Mouse (Mus musculus) cerebellum, adult 8-10 months (tissue): ENCODE measurements around the gene Zfp287.
A peak's percentile ranks its signal among the peaks of the same experiment; 100 is the strongest.
"Not testable (repeated sequence)": the region's sequence is repeated elsewhere in the genome, so short reads cannot be mapped to it uniquely, and the experiment has no call there.

ENCODE experiments used
- DNase-seq: peaks from one replicate; pipeline ENCODE4 v3.0.0; 2022

The Zfp287 gene

DNA sequence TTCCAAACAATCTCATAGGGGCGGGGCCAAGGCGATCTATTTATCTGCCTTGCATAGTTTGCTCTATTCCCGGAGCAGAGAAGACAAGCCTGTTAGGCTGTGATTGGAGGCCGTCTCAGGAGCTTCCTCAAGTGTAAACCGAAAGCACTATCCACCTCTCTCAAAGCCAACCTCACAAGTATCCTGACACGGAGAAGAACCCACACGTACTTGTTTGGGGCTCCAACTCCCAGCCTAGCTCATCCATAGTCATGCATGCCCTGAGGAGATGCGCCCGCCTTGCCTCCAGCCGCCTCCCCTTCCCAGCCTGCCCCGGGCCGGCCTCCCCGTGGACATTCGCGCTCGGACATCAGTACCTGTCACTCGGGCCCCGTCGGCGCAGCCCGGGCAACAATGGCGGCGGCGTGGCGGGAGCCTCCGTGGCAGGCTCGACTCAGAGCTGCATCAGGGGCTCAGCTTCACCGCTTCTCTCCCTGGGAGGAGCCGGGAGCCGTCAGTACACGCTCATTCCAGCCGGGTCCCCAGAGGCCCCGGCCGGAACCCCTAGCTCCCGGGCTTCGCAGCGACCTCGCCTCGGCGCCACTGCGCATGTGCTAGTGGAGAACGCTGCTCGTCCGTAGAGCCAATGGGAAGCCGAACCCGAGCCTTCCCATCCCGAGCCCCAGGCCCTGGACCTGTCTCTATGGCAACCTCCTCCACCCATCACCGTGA is at the start of gene Zfp287:
Gene Zfp287 (minus strand): TSS at position 595 of the 711 bp plus-strand sequence.
- DNase-seq, result peak; percentile 92

DNA sequence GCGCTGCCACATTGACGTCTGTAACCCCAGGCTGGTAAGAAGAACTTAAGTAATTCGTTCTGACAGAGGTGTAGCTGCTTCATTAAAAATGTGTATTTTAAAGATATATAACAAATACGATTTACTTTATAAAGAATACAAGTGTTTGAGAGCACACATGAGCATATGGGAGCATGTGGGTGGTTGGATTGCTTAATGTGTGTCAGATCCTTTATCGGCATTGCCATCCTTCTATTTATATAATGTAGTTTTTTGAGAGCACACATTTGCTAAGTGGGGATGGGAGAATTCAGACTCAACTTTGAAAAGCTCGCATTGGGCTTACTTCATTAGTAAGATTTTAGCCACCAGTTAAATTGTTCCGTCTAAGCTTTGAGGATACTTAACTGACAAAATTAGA is 44.8 kb upstream of the Zfp287 start:
- no peak for DNase-seq

DNA sequence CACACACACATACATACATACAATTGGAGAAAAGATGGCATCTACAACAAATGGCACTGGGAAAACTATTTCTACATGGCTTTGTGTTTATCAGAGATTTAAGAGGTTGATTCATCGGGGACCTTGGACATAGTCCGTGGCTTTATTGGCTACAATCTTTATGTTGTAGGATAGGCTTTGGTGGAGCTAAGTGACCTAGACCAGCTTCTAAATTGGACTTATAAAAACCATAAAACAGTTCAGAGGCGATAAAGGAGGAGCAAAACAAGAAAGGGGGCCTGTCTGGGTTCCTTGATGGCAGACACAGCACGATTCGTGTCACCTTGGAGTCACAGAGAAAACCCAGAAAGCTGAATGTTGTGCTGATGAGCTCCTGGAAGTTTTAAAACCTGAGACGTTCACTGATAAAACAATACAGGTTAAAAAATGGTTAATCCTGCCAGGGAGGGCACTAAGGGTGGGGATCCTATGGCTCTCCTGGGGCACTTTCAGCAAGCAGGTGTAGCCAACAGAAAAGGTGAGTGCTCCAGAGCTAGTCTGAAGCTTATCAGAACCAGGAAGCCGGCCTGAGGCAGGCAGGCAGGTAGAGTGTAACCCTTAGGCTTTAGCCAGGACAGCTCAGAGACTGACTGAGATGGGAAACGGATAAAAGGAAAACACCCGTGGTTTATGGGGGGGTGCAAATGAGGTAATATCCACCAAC is 29.2 kb upstream of the Zfp287 start:
- DNase-seq, result no peak

DNA sequence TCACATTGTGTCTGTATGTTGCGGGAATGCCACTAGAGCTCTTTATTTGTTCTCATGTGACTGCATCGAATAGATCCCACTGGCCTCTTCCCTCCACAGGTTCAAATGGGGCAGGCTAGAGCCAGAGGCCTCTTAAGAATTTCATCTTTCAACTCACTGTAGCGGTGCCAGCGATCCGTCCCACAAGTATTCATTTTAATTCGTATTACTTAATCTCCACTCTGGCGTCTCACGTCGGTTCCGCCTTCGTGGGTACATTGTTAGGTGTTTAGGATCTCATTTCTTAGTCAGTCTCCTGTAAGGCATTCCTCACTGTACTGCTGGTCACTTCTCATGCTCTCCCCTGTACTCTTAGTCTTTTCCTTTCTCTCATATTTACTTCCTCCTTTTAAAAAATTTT is 26.8 kb upstream of the Zfp287 start:
- DNase-seq, result no peak

DNA sequence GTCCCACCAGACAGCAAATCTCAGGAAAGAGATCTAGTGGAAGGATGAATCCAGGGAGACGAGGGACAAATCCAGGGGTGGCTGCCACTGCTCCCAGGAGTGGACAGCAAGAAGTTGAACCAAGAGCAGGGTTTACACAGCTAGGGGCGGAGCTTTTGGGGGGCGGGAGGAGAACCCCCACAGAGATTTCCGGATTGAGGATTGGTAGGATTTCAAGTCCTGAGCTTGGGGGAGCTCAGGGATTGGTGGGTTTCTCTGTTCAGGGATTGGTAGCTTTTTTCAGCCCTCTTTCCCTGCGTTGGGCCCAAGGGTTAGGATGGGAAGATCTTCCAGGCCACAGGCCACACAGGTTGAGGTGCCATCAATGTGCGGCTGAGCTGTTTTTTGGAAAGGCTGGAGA is 26.2 kb upstream of the Zfp287 start:
- no peak for DNase-seq

DNA sequence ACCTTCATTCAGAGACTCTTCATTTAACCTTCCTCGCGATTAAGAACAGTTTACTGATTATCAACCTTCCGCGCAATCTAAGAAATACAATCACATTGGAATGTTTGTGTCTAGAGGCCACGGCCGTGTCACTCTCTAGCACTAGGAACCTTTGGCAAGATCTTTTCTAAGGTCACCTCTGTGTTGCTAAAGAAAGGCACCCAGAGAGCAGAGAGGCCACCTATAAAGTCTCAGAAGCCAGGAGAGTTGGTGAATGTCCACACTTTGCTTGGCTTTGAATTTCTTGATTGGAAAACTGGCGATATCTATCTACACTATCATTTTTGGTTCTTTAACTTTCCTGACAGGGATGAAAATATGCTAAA is 25.4 kb upstream of the Zfp287 start:
- no peak for DNase-seq

DNA sequence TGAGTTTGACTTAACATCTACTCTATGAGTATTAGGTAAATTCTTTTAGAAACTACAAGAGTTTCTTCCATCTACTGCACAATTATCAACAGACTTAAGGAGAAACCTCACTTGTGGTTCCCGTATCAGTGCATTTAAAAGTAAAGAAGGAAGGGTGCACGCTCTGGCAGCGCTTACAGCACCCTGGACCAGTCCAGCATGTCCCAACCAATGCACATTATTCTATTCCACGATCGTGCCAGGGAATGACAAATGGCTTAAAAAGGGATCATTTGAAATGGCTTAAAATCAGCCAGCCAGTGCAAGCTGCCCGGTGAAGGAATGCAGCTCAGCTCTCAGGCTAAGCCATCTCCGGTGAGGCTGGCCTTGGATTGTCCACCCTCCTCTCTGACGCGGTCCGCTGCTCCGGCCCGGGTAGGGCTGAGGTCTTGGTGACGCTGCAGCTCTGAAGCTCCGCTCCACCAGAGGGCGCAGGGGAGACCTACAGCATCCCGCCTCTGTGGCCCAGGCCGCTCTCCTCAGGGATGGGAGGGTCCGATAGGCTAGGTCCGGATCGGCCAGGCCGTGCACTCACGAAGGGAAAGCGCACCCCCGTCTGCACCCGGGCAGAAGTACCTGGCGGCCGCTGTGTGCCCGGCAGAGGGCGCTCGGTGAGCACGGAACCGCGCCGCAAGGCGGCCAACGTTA is 24.9 kb upstream of the Zfp287 start:
- DNase-seq, result peak; percentile 99

DNA sequence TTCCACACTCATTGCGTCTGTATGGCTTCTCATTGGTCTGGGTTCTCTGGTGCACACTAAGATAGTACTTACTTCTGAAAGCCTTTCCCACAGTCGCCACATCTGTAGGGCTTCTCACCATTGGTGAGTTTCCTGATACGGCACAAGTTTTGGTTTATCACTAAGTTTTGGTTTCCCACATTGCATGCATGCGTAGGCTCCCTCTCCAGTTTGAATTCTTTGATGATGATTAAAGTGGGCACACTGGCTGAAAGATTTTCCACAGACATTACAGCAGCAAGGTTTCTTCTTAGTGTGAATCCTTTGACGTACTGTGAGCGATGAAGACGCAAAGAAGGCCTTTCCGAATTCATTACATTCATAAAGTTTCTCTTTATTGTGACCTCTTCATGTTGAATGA is 21.1 kb upstream of the Zfp287 start, which contains the start of gene Gm10428:
Gene Gm10428 (plus strand): TSS at position 321 of the 400 bp plus-strand sequence.
- DNase-seq, result no peak

DNA sequence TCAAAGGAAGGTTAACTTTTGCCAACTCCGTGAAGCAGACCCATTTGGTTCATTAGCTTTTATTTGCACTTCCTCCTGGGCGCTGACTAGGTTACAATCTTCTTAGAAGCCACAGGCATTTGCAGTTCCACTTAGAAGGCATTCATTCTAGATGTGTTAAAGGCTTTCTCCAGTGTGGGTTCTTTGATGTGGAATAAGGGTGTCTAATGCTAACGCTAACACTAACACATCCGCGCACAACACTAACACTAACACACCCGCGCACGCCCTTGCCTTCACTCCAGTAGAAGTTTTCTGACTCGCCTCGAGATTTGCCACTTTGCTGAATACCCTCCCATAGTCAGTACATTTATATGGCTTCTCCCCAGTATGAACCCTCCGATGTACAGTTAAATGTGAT is 20.5 kb upstream of the Zfp287 start:
- no peak for DNase-seq

DNA sequence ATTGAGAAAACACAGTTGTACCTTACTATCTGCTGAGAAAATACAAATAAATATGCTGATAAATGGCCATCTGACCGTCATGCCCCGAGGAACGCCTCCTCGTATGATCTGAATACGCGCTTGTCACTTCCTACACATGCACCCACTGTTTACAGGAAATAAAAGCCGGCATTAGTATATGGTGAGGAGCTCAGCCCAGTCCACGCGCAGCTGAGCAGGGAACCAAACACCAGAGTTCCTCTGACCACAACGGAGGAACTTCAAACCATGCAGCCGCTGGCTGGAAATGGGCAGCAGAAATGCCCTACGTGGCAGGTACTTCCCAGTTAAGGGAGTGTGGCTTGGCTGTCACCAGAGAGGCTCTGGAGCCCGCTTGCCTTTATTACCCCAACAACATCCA is 17.7 kb upstream of the Zfp287 start:
- DNase-seq, result not testable (repeated sequence)

DNA sequence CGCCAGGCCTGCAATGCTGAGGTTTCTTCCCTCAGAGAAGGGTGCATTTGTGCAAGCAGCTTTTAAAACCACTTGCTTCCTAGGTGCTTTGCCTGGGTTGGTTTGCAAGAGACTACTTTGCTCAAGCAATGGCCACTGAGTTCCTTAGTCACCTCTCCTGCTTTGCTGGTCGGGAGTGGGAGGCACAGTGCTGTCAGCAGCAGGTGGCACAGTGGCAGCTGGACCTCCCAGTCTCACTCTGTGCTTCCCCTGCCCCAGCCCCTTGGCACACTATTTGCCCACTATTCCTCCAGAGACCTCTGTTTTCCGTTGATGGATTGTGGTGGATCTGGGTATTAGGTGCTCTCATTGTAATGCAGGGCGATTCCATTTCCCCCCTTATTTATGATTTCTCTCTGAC is 16.4 kb upstream of the Zfp287 start:
- DNase-seq, result no peak

DNA sequence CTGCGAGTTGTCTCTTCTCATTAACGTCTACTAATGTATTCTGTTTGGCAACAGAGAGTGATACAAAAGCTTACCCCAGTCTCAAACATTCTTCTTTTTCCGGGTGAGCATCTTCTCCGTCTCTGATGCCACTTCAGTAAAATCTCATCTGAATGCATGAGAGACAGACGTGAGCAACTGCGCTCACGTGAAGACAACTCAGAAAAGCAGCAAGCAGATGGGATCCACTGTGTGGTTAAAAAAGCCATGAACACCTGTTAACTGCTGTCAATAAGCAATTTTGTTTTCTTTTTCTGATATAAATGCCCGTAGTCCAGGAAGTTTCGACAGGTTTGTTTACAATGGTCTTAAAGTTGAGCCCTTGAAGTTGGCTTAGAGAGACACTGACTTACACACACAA is 15.5 kb upstream of the Zfp287 start:
- DNase-seq, result no peak

DNA sequence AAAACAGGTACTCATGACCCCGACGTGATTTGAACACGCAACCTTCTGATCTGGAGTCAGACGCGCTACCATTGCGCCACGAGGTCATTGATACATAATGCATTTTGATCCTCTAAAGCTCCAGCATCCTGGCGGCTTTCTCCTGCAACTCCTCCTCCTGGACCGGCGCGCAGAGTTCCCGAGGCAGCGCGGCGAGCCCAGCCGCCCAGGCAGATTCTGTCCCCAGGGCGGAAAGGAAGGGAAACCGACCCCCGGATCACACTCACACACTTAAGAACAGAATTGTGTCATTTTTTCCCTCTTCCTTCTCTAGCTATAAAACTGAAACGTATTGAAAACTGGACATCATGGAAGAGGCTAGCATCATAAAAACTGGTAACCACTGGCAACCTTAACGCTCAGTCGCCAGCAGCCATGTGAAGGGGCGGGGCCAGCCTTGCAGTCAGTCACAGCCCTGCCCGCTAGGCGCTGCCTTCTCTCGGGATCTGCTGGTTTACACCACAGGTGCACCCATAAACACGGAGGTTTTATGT is 14.4 kb upstream of the Zfp287 start:
- peak; percentile 87 for DNase-seq

DNA sequence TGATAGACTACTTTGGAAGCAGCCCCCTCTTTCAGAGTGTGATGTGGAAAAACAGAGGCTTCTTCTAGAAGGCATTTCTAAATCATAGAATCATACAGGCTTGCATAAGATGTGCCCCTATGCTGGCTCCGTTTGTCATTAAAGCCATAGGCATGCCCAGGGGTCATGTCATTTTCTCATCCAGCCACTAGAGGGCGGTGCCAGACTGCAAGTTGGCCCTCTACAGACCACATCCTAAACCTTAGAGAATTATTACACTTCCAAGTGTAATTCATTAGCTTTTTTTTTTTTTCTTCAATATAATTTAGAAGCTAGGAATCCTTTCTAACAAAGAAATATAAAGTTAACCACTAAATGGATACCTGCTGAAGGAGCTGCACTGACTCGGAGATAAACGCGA is 12.4 kb upstream of the Zfp287 start:
- peak; percentile 69 for DNase-seq

DNA sequence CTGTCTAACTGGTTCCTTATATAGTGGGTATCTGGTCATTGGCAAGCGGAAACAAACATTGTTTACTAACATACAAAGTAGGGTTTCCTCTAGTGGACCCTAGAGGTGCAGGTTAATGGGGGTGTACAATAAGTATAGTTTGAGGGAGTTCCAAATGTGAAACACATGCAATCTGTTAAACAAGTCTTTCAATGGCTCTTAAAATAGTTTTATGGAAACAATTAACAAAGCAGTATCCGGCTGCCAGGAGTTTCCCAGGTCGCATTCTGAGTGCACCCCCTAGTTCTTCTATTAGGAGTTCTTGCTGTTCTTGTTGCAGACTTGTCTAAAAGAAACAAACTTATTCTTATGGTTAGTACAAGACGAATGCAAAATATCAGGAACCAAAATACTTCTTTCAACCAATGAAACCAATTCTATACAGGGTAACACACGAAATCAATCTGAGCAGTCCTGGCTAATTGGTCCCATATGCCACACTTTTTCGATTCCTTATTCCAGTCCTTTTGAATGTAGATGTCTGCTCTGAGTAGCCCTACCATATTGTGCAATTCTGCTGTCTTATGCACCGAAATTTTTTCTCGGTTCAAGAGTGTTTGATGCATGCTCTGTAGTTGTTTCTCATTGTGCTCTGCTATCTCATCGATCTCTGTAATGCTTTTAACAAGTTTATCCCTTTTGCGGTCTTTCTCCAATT is 10.7 kb upstream of the Zfp287 start:
- DNase-seq, result no peak

DNA sequence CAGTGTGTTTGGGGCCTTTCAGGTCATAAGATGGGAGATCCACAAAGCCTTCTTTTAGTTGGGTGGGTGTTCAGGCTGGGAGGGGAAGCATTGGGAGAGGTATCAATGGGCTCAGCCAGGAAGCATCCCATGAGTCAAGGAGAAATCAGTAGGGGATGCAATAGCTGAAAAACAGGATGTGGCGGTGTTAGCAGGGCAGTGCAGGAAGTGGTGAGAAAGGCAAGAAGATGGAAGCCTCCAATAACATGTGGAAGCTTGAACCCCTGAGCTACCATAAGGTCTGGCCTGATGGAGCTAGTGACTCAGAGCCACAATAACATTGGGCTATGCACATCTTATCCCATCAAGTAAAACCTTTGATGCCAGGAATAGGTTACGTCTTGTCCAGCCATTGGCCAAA is 9.5 kb upstream of the Zfp287 start:
- no peak for DNase-seq

DNA sequence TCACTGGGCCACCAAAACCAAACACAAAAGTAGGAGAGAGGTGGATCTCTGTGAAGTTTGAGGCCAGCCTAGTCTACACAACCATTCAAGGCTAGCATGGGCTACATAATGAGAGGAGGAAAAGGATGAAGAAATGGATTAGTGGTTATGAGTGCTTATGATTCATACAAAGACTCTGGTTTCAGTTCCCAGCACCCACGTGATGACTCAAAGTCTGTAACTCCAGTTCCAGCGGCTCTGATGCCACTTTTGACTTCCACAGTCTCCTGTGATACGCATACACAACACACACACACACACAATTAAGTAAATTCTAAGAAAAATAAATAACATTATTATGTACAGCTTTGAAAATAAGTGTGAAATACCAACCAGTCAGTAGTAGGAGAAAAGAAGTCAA is 960 bp upstream of the Zfp287 start:
- DNase-seq, result no peak

DNA sequence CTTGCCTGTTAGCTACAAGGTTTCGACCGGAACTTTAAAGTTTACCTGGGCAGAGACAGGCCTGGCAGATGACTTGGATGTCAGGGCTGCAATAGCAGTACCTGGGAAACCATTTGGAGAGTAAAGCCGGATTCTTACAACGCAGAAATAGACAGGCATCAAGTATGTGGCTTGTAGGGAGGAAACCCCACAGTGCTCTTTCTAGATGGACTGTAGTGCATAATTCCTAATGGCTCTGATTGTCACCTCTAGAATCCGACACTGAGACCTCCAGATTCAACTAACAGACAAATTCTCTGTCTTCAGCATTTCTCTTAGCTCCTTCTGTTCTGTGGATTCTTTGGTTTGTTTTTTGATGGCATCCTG is 300 bp upstream of the Zfp287 start:
- DNase-seq, result no peak

DNA sequence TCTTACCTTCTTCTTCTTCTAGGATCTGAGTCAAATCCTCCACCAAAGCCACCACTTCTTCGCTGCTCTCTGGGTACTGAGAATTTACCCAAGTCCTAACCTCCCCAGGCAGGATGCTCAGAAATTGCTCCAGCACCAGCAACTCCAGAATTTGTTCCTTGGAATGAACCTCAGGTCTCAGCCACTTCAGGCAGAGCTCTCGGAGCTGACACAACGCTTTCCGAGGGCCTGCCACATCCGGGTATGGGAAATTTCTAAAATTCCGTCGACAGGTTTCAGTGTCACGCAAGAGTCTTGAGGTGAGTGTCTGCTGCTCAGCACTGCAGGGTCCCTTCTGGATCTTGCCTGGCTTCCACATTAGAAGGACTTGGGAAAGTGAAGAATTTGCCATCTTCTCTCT is 3.4 kb downstream of the Zfp287 start:
- no peak for DNase-seq

DNA sequence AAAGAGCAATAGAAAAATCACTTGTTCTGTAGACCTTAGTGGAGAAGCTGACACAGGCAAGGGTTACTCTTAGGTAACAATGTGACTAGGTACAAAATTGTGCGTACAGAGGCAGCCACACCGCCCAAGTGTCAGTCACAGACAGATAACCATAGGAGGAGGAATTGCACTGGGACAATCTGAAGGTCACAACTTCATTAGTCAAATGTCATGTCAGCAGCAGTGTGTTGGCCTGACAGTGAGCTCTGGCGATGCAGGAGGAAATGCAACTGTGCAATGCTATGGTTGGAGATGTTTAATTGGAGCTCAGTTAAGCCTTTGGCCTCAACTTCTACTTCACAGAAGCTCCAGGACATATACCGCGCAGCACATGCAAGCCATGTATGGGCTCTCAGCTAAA is 21.0 kb downstream of the Zfp287 start:
- no peak for DNase-seq

DNA sequence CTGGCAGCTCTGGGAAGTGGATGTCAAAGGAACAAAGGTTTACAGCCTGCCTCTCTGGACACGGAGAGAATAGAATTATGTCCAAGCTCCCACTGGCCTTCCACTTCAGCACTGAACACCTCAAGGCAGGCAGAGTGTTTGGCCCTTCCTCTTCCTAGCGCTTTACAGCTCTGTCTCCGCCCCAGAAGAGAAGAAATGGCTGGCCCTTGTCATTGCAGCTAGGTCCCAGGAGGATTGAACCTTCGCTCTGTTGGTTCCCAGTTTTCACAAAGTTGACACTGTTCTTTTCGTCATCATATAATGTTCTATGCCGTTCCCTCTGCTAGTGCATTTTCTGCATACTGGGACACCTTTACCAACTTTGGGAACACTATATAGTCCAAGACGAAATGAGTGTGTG is 23.5 kb downstream of the Zfp287 start:
- no peak for DNase-seq

DNA sequence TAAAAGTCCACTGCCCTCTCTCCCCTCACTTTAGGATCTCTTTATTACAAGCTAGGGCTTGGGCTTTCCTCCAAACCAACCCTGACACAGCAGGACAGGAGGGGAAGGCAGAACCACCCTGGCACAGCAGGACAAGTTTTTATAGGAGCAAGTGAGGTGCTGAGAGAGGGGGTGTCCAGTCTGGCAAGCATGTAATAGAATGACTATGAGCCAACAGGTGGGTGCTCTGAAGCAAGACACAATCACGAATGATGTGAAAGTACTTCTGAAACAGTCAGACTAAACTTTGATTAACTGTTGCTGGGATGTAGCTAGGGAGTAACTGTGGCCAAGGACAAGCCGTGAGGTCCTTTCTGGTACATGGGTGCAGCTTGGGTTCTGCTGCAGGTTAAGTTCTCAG is 25.6 kb downstream of the Zfp287 start:
- DNase-seq, result no peak

DNA sequence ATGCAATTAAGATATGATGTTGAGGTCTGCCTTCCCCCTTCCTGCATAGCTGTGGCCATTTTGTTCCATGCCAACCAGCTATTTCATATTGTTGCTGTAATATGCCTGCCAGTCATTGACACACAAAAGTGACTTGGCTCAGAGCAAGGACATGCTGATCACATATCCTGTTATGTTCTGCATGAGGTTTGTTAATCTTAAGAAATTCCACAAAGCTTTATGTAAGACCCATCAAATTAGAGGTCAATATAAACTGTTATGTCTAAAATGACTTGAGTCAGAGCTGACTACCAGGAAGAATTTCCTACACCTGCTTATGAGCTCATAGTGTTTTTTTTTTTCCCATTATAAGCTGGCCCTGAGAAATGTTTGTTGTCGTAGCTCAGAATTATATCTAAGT is 30.5 kb downstream of the Zfp287 start:
- no peak for DNase-seq
